Mouse (Mus musculus) left cerebral cortex, postnatal 25 days (tissue): ENCODE results near the gene Cldn14. TPM values are rescaled to one million over a fixed set of nuclear protein-coding genes. Genes with fewer than 3 reads are reported as not detected.
A peak's percentile ranks its signal among the peaks of the same experiment; 100 is the strongest.
"Not testable (repeated sequence)": the region's sequence is repeated elsewhere in the genome, so short reads cannot be mapped to it uniquely, and the experiment has no call there.

ENCODE experiments used
- DNase-seq, 2 experiments: peaks; one replicate each; pipeline ENCODE4 v3.0.0; 2022; ENCODE audit warnings: low spot score in 2 of 2, mixed read lengths in 1 of 2
- intact Hi-C: fragments of 180-260 bp; cut with DNase I; formaldehyde crosslinking; loops from one replicate; pipeline ENCODE4 v1.15.1; 2025
- total RNA-seq, 2 experiments: library from RNA; stranded (reverse); gene quantifications; 2 replicates each; pipeline ENCODE4 v1.2.3; 2021

The Cldn14 gene
- 1 to 10 TPM; 1.1 to 2.0 TPM for total RNA-seq

DNA sequence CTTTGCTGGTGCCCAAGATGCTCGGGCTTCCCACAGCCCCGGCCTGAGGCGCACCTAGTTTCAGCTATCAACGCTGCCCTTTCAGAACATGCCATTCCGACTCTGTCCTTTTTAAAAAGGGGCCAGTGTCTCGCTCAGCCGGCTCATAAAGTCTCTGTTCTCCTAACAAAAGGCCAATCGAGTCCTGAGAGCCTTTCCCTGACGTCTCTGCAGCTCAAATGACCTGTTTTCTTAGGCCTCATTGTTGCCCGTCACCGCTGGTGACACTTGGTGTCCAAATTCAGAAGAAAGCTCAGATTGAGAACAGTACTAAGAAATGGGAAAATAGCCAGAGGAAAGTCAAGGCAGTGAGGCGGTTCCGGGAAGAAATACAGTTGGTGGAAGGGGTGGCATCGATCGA is at the start of gene Cldn14:
Gene Cldn14 (minus strand): TSS at position 101 of the 400 bp plus-strand sequence.
- no peak for DNase-seq
- intact Hi-C loops: no loop called here

DNA sequence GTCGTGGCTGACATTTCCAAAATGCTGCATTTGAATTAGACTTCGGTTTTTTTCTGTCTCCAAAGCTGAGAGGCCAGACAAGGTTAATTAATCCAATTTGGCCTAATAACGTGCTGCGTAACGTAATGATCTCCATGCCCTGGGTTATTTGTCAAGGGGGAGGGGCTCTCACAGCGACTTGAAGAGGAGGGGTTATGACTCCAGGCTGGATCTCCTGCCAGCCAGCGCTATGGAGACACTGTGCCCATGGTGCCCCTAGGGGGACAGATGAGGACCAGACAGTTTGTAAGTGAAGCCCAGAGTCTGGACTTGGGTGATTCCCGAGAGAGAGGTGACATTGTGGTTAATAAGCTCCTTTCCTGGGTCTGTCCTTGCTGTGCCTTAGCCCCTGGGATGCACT is 46.9 kb upstream of the Cldn14 start:
- DNase-seq: no peak
- intact Hi-C loops: no loop called here

DNA sequence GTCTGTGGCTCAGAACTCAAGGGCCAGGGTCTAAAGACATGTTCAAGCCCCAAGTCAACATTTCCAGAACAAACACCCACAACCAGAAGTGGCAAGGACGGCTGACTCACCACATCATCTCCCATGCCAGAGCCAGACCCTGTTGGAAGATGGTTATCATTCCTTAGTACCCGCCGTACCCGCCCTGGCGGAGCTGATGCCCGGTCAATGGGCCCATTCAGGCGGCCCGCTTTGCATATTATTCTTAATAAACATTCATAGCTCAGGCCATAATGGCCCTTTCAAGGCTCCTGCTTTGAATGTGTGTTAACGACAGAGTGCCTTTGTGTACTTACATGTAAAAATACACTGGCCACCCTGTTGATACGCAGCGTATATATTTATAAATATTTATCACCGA is 46.5 kb upstream of the Cldn14 start:
- DNase-seq: peak in 1 of 2 experiments; percentile 12
- intact Hi-C loops: no loop called here

DNA sequence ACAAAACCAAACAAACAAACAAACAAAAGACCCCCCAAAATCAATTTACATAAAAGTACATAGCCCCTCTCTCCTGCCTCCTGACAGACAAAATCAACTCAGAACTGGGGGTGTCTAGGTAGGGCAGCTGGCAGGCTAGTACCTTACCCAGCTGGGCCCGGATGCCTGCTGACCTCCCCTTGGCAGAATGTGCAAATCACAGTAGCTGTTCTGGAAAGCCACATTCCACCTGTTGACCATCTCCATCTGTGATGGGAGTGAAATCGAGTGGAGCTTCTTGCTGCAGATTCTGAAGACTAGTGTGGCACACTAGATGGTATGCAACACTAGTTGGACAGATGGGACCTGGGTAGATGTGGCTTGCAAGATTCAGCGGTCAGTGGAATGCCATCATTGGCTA is 41.7 kb upstream of the Cldn14 start:
- intact Hi-C loops: no loop called here
- no peak for DNase-seq

DNA sequence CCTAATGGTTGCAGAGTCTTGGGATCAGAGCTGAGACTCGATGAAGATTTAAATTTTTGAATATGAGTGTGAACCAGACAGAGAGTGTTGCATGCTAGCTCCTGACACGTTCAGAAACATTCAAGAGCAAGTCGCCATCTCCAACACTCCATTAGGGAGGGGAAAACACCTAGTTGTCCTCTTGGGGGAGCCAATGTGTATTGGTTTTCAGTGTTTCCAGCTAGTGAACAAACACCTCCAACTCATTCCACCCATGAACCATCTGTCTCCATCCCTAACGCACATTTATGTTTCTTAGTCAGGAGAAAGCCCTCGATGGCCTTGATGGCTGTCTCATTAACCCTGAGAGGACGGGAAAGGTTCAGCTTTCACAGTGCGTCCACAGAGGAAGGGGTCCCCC is 36.4 kb upstream of the Cldn14 start:
- intact Hi-C loops: no loop called here
- peak; percentile 22 to 58 for DNase-seq

DNA sequence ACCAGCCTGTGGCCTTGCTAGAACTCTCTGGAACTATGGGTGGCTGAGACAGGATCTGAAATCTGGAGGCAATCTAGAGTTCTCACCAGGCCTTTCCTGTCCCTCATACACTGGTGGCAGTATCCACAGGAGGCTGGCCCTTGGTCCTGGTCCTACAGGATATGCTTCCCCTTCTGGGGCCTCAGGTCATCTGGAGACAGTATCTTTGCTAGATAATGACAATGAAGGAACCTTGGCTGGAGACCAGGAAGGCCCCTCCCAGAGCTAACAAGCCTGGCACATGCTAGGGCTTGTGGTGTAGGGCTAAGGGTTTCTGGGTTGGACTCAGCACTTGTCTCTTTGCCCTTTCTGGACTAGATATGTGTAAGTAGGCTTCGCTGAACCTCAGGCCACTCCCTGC is 35.2 kb upstream of the Cldn14 start:
- intact Hi-C loops: no loop called here
- no peak for DNase-seq

DNA sequence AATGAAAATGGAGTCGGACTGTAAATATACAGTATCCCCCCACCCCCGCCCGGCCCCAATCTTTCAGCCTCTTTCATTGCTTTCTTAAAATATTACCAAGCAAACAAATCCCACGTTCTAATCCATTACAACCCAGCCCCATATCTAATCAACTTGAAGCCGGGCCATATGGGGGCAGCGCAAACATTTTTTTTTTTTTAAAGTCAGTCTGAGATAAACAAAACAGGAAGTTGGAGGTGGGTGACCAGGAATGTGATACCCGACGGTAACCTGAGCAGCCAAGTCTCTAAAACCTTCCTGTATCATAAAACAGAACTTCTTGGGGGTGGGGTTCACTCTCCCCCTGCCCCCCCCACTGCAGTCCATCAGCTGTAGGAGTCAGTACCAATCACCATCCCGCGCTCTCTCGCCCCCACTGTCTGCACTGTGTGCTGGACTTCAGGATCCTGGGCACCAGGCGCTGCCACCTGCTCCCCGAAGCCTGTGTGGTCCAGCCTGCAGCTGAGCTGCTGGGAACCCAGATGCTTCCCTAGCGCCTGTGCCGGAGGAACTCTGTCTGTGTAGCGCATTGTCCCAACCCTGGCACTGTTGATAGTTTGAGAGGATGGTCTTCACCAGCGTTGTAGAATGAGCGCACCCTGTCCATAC is 32.6 kb upstream of the Cldn14 start:
- intact Hi-C loops: no loop called here
- no peak for DNase-seq

DNA sequence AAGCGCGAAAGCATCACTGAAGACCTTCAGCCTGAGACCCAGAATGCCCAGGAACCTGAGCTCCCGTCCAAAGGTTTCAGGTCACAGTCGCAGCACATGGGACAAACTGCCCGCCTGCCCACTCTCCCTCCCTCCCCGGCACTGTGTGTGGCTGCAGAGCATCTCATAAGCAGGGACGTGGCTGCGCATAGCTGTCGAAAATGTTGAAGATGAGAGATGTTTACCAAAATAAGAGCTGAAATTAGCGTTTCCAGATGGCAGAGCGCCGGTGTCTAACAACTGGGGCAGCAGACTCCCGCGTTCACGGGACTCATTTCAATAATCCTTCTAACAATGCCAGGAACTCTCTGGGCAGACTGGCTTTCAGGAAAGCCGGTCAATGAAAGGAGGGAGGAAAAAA is 31.8 kb upstream of the Cldn14 start:
- DNase-seq: no peak
- intact Hi-C loops: no loop called here

DNA sequence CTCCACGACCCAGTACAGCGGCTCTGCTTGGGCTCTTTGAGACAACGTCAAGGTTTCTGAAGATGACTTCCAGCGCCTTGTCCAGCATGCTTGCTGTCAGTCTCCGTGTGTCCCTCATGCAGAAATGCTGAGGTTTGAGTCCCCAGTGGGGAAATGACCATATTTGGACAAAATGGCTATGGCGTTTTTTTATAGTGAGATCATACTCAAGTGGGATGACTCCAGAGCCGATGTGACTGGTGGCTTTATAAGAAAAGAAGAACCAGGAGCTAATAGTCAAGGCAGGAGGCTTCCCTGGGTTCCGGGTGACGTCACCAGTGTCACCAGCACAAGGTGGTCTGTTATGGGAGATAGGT is 30.3 kb upstream of the Cldn14 start:
- DNase-seq: no peak
- intact Hi-C loops: loop anchor here (2.0 kb wide), 1 partner anchor 220 kb away; no protein-coding TSS in a partner anchor

DNA sequence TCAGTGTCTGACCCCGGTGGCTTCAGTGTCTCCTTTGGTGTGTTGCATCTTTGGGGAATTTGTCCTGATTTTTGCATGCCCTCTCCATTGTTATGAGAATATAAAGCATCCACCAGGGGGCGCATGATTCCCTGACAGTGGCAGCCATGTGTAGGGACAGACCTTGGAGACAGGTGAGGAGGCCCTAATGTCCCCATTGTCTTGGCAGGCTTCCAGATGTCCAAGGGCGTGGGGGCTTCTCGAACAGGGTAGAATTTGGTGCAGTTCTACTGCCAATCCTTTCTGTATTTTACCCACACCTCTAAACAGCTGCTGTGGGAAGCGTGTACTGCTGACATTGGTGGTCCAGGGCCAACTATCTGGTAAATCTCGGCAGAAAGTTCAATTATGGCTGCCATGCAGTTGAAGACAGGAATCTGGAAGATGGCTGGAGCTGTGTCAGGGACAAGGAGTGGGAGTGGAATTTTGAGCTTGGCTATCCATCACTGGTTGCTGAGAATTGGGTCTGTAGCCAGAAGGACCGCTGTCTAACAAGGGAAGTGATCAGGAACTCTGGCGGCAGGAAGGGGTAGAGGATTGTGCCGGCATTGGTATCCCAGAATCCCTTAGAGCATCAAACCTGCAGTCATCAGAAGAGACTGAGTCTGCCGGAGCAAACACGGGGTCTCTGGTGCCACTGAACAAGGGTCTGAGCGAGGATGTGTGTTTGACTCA is 29.8 kb upstream of the Cldn14 start:
- intact Hi-C loops: loop anchor here (2.0 kb wide), 1 partner anchor 220 kb away; no protein-coding TSS in a partner anchor
- DNase-seq: peak; percentile 37 to 42

DNA sequence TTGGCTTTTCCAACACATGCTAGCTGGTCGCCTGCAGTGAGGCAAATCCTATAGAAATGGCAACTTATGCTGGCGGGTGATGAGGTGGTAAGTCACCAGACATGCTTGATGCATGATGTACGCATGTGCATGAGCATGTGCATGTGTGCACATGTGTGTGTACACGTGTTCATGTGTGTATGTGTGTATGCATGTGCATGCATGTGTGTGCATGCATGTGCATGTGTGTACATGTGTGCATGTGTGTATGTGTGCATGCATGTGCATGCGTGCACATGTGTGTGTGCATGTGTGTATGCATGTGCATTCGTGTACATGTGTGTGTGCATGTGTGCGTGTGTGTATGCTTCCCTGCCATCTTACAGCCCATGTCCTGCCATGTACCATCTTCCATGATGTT is 28.6 kb upstream of the Cldn14 start:
- intact Hi-C loops: no loop called here
- no peak for DNase-seq

DNA sequence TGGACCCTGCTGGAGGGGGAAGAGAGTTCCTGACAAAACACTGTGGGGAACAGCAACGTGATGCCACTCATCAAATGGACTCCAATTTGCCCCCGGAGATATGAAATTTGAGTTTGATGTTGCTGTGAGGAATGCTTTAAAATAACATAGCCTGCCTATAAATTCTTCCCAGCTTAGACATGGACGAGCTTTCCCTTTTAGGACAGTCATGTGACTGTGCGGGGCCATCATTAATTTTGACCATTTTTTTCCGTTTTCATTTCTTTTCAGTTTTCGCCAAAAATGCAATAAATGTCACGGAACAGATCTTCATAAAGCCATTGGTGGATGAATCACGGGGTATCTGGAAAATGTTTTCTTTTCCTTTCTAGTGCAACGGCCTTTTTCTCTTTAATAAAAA is 25.5 kb upstream of the Cldn14 start:
- no peak for DNase-seq
- intact Hi-C loops: no loop called here

DNA sequence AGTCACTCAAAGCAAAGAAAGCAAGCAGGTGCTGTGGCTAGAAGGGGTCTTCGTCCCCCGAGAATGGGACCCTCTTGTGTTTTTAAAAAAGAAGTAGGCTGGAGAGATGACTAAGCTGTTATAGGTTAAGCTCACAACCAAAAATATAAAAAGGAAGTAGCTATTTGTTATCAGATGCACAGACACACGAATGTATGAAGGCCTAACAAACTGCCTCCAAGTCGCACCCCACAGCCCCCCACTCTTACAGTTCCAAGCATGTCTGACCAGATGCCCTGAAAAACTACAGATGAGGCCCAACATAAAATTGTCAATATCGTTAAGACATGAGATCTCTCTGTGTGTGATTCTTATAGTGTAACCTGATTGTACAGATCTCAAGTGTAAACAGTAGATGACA is 23.6 kb upstream of the Cldn14 start:
- DNase-seq: no peak
- intact Hi-C loops: no loop called here

DNA sequence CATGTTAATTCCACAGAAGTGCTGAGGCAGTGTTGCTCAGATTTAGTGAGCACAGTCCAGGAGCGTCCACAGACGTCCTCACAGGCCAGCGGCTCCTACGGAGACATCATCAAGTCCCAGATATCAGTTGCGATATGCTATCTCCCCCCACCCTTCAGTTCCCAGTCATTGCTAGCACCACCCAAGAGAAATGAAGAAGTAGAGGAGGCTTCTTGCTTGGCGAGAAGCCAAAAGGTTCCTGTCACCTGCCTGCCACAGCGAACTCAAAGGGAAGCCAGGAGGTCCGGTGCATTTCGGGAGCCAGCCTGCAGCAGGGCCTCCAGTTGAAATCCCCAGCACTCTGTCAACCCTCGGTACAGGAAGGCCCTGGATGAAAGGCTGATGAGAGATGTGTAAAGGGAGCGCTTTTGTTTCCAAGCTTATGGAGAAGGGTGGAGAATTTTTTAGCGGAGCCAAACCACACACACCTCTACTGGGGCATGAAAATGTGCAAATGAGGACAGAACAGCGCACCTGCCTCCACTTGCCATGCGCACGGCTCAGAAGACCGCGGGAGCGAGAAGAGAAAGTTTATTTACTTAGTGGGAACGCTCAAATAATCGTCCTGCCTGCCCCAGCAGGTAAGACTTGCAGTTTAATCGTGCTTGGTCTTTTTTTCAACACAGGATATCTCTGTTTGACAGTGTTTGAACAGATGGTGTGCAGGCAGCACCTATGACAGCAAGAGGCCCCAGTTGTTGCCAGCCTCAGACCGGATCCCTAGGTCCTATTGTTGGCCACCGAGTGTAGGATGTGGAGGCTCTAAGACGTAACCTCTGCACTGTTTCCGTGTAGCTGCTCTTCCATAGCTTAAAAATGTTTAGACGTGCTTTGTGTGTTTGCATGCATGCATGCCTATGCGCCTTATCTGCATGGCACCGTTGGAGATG is 15.0 kb upstream of the Cldn14 start:
- intact Hi-C loops: no loop called here
- no peak for DNase-seq

DNA sequence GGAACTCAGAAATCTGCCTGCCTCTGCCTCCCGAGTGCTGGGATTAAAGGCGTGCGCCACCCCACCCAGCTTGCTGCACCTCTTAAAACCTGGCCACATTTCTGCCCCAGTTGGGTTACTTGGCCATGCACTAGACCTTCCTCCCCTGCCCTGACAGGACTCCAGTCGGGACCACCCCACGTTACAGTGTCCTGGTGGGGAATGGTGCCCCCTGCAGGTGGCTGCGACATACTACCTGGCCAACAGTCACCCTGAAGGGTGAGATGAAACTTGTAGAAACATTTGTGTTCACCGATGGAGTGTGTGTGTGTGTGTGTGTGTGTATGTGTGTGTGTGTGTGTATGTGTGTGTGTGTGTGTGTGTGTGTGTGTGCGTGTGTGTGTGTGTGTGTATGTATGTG is 11.1 kb upstream of the Cldn14 start:
- intact Hi-C loops, DNase-seq: not testable (repeated sequence)

DNA sequence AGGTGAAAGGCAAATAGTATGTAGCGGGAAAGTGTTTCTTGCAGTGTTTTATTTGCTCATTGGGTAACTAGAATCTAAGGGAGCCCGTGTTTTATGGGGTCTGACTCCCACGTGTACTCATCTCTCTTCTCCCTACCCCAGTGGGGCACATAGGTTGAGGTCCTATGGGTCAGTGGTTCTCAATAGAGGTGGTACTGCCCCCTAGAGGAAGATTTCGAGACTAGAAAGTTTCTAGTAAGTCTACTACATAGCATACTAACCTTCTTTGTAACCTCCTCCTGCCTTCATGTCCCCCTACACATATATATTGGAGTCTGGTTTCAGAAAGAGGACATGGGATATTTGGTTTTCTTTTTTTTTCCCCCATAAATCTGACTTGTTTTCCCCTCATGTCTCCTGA is 9.3 kb upstream of the Cldn14 start:
- DNase-seq: no peak
- intact Hi-C loops: no loop called here

DNA sequence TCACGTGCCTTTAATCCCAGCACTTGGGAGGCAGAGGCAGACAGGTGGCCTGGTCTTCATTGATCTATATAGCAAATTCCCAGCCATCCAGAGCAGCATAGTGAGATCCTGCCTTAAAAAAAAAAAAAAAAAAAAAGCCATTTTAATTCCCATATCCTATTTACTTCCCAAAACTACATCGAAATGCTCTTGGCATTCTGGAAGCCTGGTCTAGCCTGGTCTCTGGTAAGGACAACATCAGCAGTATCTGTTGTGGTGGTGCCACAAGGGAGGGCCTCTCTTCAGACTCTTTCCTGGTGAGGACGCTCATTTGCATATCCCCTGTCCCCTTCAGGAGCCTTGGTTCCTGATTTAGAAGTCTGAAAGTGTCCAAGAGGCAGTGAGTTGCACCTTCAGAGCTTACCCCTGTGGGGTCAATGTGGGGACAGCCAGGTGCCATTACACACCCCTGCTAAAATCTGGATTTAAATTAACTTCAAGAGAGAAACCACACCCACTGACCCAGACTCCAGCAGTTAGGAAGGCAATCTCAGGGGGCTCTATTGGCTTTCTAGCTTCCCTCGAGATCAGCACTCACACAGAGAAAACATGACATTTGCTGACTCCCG is 6.0 kb upstream of the Cldn14 start:
- intact Hi-C loops: loop anchor here (5.0 kb wide), 1 partner anchor 77 kb away; no protein-coding TSS in a partner anchor
- DNase-seq: no peak

DNA sequence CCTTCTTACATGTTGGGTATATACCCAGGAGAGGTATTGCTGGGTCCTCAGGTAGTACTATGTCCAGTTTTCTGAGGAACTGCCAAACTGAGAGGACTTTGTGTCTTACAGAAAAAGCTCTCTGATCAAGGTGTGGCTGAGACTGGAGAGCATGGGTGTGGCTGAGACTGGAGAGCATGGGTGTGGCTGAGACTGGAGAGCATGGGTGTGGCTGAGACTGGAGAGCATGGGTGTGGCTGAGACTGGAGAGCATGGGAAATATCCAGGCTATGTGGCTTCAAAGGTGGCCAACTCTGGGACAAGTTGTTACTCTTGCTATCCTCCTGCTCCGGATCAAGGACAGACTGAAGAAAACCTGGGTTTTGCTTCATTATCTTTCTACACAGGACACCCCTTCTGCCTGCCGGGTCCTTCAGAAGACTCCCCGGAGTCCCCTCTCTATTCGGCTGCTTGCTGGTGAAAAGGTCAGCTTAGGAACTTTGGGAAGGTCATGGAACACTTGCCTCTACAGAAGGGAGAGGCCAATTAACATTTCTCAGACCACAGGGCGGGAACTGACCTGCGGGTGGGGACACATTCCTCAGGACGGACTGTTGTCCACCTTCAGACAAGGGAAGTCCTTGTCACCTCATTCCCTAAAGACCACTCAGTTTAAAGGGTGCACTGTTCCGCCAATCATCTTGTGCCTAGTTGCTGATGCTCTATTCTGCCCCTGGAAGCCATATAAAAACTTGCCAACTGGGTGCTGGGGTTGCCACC is 4.9 kb upstream of the Cldn14 start:
- intact Hi-C loops: loop anchor here (5.0 kb wide), 1 partner anchor 76 kb away; no protein-coding TSS in a partner anchor

DNA sequence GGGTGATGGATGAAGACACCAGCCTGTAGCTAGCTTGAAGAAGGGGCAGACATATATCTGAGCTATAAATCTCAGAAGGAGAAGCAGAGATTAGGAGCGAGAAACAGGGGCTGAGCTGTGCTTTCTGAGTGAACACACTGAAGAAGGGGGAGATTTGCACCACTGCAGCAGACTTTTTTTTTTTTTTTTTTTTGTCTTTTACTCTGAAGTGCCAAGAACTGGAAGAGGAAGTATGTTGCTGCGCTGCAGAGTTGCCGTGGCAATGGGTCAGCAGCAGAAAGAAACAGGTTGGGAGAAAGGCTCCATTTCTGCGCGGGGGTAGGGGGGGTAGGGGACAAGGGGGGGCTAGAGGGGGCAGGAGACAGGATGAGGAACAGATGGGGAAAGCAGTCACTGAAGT is 2.6 kb upstream of the Cldn14 start:
- intact Hi-C loops: loop anchor here (5.0 kb wide), 1 partner anchor 74 kb away; no protein-coding TSS in a partner anchor

More for the DNA sequence above, 4.9 kb upstream of the Cldn14 start:
- DNase-seq: not testable (repeated sequence)

More for the DNA sequence above, 2.6 kb upstream of the Cldn14 start:
- no peak for DNase-seq
